ENCODE assay signal across 8 mouse cellular contexts in the genomic region with DNA sequence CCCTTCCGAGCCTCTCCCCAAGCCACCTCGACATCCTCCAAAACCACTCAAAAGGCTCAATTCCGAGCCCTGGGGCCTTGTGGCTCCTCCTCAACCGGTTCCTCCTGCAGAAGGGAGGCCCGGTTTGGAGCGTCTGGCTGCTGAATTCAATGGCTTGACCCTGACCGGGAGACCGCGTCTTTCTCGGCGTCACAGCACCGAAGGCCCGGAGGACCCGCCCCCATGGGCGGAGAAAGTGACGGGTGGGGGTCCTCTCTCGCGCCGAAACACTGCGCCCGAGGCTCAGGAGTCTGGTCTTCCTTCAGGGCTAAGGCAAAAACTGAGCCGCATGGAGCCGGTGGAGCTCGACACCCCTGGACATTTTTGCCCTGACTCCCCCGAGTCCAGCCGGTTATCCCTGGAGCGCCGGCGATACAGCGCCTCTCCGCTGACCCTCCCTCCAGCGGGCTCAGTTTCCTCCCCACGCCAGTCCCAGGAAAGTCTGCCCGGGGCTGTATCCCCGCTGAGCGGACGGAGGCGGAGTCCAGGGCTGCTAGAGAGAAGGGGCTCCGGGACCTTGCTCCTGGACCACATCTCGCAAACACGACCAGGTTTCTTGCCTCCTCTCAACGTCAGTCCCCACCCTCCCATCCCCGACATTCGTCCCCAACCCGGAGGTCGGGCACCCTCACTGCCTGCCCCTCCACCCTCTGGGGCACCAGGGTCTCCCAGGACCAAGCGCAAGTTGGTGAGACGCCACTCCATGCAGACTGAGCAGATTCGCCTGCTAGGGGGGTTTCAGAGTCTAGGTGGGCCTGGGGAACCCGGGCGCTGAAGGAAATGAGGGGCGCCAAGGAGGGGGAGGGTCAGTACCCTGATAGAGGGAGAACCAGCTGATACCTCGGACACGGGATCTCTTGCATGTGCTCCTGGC. TPM values are rescaled to one million over a fixed set of nuclear protein-coding genes. Genes with fewer than 3 reads are reported as not detected.
A peak's percentile ranks its signal among the peaks of the same experiment; 100 is the strongest.
DNase-seq lines count a peak whose midpoint lies in the region; ATAC-seq and TF ChIP-seq lines count a peak whose summit lies in the region.

No protein-coding gene starts in this region.

- no peak for ATAC-seq in embryonic facial prominence, embryonic 13.5 days (ENCODE audit: insufficient number of reproducible peaks, insufficient read depth, low FRiP score, low TSS enrichment, low read depth)
- no peak for ATAC-seq in heart, embryonic 14.5 days (ENCODE audit: insufficient number of reproducible peaks, insufficient read depth, low FRiP score, low read depth)
- ATAC-seq in kidney, postnatal 0 days (replicated peaks; ENCODE audit: low FRiP score, low read depth) = no peak
- no peak for ATAC-seq in liver, postnatal 0 days
- no peak for ATAC-seq in erythroblast, adult 5-6 weeks (replicated peaks; ENCODE audit: low FRiP score, poor library complexity, severe bottlenecking)

- 2% methylated on average over 54 of the region's 54 CpGs for WGBS in embryonic facial prominence, embryonic 13.5 days
- WGBS in heart, embryonic 14.5 days = 5% methylated on average over 54 of the region's 54 CpGs
- WGBS in kidney, postnatal 0 days = 3% methylated on average over 53 of the region's 54 CpGs
- WGBS in liver, postnatal 0 days (ENCODE audit: insufficient replicate concordance) = 5% methylated on average over 50 of the region's 54 CpGs

- H3K27ac ChIP-seq in embryonic facial prominence, embryonic 13.5 days = peak overlapping the region; percentile 77
- peak overlapping the region; percentile 79 for H3K27ac ChIP-seq in heart, embryonic 14.5 days (replicated peaks in 1 of 2; ENCODE audit: control insufficient read depth in 1 of 2, insufficient read depth in 1 of 2, low read depth in 2 of 2, low read length in 2 of 2)
- H3K27ac ChIP-seq in kidney, postnatal 0 days = peak overlapping the region; percentile 47; the same call in 1 of the 2 replicates
- H3K27ac ChIP-seq in liver, postnatal 0 days (ENCODE audit: low read depth) = no peak overlapping the region

- H3K4me1 ChIP-seq in E14TG2a.4 (replicated peaks; ENCODE audit: low read depth, low read length) = peaks cover 83% of the 10 kb centered on the region
- H3K4me1 ChIP-seq in embryonic facial prominence, embryonic 13.5 days = peaks cover 60% of the 10 kb centered on the region
- H3K4me1 ChIP-seq in heart, embryonic 14.5 days (ENCODE audit: control insufficient read depth in 2 of 2, insufficient read depth in 2 of 2, low read length in 2 of 2) = peaks cover 9 to 48% of the 10 kb centered on the region in 2 experiments
- peaks cover 25% of the 10 kb centered on the region for H3K4me1 ChIP-seq in kidney, postnatal 0 days (replicated peaks; ENCODE audit: insufficient read depth, low read length)
- H3K4me1 ChIP-seq in liver, postnatal 0 days (ENCODE audit: insufficient read depth) = peaks cover 21% of the 10 kb centered on the region

- peak overlapping the region; percentile 81 for H3K4me3 ChIP-seq in E14TG2a.4 (replicated peaks; ENCODE audit: low read length)
- peak overlapping the region; percentile 58 for H3K4me3 ChIP-seq in embryonic facial prominence, embryonic 13.5 days
- peak overlapping the region; percentile 49 to 51 for H3K4me3 ChIP-seq in heart, embryonic 14.5 days (ENCODE audit: control insufficient read depth in 1 of 2, insufficient read depth in 1 of 2, low read depth in 1 of 2, low read length in 2 of 2)
- H3K4me3 ChIP-seq in kidney, postnatal 0 days (replicated peaks; ENCODE audit: low read depth, low read length) = peak overlapping the region; percentile 48
- peak overlapping the region; percentile 41 for H3K4me3 ChIP-seq in liver, postnatal 0 days (ENCODE audit: low read depth, low read length)

- H3K4me2 ChIP-seq in embryonic facial prominence, embryonic 13.5 days = peak overlapping the region; percentile 98
- peak overlapping the region; percentile 96 for H3K4me2 ChIP-seq in heart, embryonic 14.5 days (ENCODE audit: low read length)
- peak overlapping the region; percentile 84 for H3K4me2 ChIP-seq in kidney, postnatal 0 days (ENCODE audit: low read length)
- H3K4me2 ChIP-seq in liver, postnatal 0 days (ENCODE audit: low read depth, low read length) = peak overlapping the region; percentile 68

- H3K9me3 ChIP-seq in E14TG2a.4 (ENCODE audit: low read length) = no peaks in the 10 kb centered on the region
- no peaks in the 10 kb centered on the region for H3K9me3 ChIP-seq in embryonic facial prominence, embryonic 13.5 days
- no peaks in the 10 kb centered on the region for H3K9me3 ChIP-seq in heart, embryonic 14.5 days (ENCODE audit: control insufficient read depth, low read length)
- H3K9me3 ChIP-seq in kidney, postnatal 0 days (replicated peaks; ENCODE audit: low read length) = no peaks in the 10 kb centered on the region
- no peaks in the 10 kb centered on the region for H3K9me3 ChIP-seq in liver, postnatal 0 days (ENCODE audit: low read length)

- peak; percentile 89 for DNase-seq in adrenal gland, adult 2 months
- peak; percentile 80 for DNase-seq in kidney, postnatal 0 days (ENCODE audit: low spot score)
- DNase-seq in liver, postnatal 0 days = peak; percentile 36
- DNase-seq in retina, embryonic 14.5 days (ENCODE audit: low spot score) = peak; percentile 79

- TF ChIP-seq CTCF in E14TG2a.4 (conservative IDR thresholded peaks at IDR 0.05; ENCODE audit: low read length) = no peak
- TF ChIP-seq CTCF in kidney, postnatal 0 days (IDR thresholded peaks at IDR 0.05; ENCODE audit: low read depth) = no peak
- TF ChIP-seq CTCF in liver, postnatal 0 days (IDR thresholded peaks at IDR 0.05; ENCODE audit: low read depth) = no peak

- peaks cover 60% of the 10 kb centered on the region for H3K27me3 ChIP-seq in E14TG2a.4 (ENCODE audit: insufficient read depth, low read length)
- H3K27me3 ChIP-seq in embryonic facial prominence, embryonic 13.5 days = peaks cover 32% of the 10 kb centered on the region
- no peaks in the 10 kb centered on the region for H3K27me3 ChIP-seq in heart, embryonic 14.5 days (ENCODE audit: control insufficient read depth, insufficient read depth, low read length)
- H3K27me3 ChIP-seq in kidney, postnatal 0 days (ENCODE audit: insufficient read depth, low read length) = 0 out of 2 replicates have a peak, but pooled peaks cover 5% of the 10 kb centered on the region
- peaks cover 67% of the 10 kb centered on the region for H3K27me3 ChIP-seq in liver, postnatal 0 days (ENCODE audit: insufficient read depth, low read length)

- H3K36me3 ChIP-seq in E14TG2a.4 (ENCODE audit: insufficient read depth, low read length) = no peaks in the 10 kb centered on the region
- H3K36me3 ChIP-seq in embryonic facial prominence, embryonic 13.5 days = no peaks in the 10 kb centered on the region
- H3K36me3 ChIP-seq in heart, embryonic 14.5 days (ENCODE audit: control insufficient read depth, insufficient read depth, low read length) = peaks cover 4% of the 10 kb centered on the region; the same call in 1 of the 2 replicates
- H3K36me3 ChIP-seq in kidney, postnatal 0 days (ENCODE audit: insufficient read depth, low read length) = no peaks in the 10 kb centered on the region
- H3K36me3 ChIP-seq in liver, postnatal 0 days (replicated peaks; ENCODE audit: insufficient read depth, low read length) = no peaks in the 10 kb centered on the region

- H3K9ac ChIP-seq in embryonic facial prominence, embryonic 13.5 days = peak overlapping the region; percentile 80
- H3K9ac ChIP-seq in heart, embryonic 14.5 days (ENCODE audit: low read length) = peak overlapping the region; percentile 88
- H3K9ac ChIP-seq in kidney, postnatal 0 days (ENCODE audit: low read depth, low read length) = peak overlapping the region; percentile 62
- H3K9ac ChIP-seq in liver, postnatal 0 days (replicated peaks) = peak overlapping the region; percentile 50

- TF ChIP-seq EP300 in liver, postnatal 0 days (IDR thresholded peaks at IDR 0.05; ENCODE audit: low read depth) = no peak

RNA-seq across cellular contexts. Expression of a gene that starts 2.0 kb away (rescaled TPM):
- total RNA-seq in adrenal gland, adult 2 months (2021) = 1 to 10 TPM in 1 of 2 experiments, under 1 TPM in 1; 0.75 to 2.3 TPM
- 1.8 and 2.0 TPM in 2 replicates for polyA plus RNA-seq in adrenal gland, adult 2 months (2012; rRNA removed)
- 3.1 and 3.2 TPM in 2 replicates for polyA plus RNA-seq in embryonic facial prominence, embryonic 13.5 days (2015; fragmentation: Nextera tagmentation; extraction: Ambion mirVana)
- polyA plus RNA-seq in heart, embryonic 14.5 days (2014; fragmentation: Nextera tagmentation; extraction: Ambion mirVana) = 8.4 and 8.5 TPM in 2 replicates
- 1.2 and 1.3 TPM in 2 replicates for polyA plus RNA-seq in kidney, postnatal 0 days (2015; fragmentation: Nextera tagmentation; extraction: Ambion mirVana)
- polyA plus RNA-seq in liver, postnatal 0 days (2015; fragmentation: Nextera tagmentation; extraction: Ambion mirVana) = not detected in 2 replicates
- not detected in 2 replicates for total RNA-seq in erythroblast, adult 5-6 weeks (2015; ENCODE audit: low replicate concordance)
- total RNA-seq in erythroblast, adult 5-6 weeks (2017; ENCODE audit: low replicate concordance) = not detected in 2 replicates

RNA-seq across cellular contexts. Expression of a gene that starts 2.5 kb away (rescaled TPM):
- total RNA-seq in adrenal gland, adult 2 months (2021) = 10 to 100 TPM; 31.2 to 46.4 TPM
- 17.6 and 21.1 TPM in 2 replicates for polyA plus RNA-seq in adrenal gland, adult 2 months (2012; rRNA removed)
- polyA plus RNA-seq in embryonic facial prominence, embryonic 13.5 days (2015; fragmentation: Nextera tagmentation; extraction: Ambion mirVana) = 8.8 and 9.3 TPM in 2 replicates
- polyA plus RNA-seq in heart, embryonic 14.5 days (2014; fragmentation: Nextera tagmentation; extraction: Ambion mirVana) = 5.6 and 6.7 TPM in 2 replicates
- 4.9 and 5.2 TPM in 2 replicates for polyA plus RNA-seq in kidney, postnatal 0 days (2015; fragmentation: Nextera tagmentation; extraction: Ambion mirVana)
- 0.45 and 0.54 TPM in 2 replicates for polyA plus RNA-seq in liver, postnatal 0 days (2015; fragmentation: Nextera tagmentation; extraction: Ambion mirVana)
- not detected in 2 replicates for total RNA-seq in erythroblast, adult 5-6 weeks (2015; ENCODE audit: low replicate concordance)
- not detected in 2 replicates for total RNA-seq in erythroblast, adult 5-6 weeks (2017; ENCODE audit: low replicate concordance)

RNA-seq across cellular contexts. Expression of a gene that starts 4.4 kb away (rescaled TPM):
- total RNA-seq in adrenal gland, adult 2 months (2021) = 10 to 100 TPM; 32.5 to 38.5 TPM
- 19.9 and 21.4 TPM in 2 replicates for polyA plus RNA-seq in adrenal gland, adult 2 months (2012; rRNA removed)
- 53.7 and 56.7 TPM in 2 replicates for polyA plus RNA-seq in embryonic facial prominence, embryonic 13.5 days (2015; fragmentation: Nextera tagmentation; extraction: Ambion mirVana)
- polyA plus RNA-seq in heart, embryonic 14.5 days (2014; fragmentation: Nextera tagmentation; extraction: Ambion mirVana) = 25.5 and 28.7 TPM in 2 replicates
- polyA plus RNA-seq in kidney, postnatal 0 days (2015; fragmentation: Nextera tagmentation; extraction: Ambion mirVana) = 26.0 and 28.2 TPM in 2 replicates
- polyA plus RNA-seq in liver, postnatal 0 days (2015; fragmentation: Nextera tagmentation; extraction: Ambion mirVana) = 12.9 and 14.7 TPM in 2 replicates
- total RNA-seq in erythroblast, adult 5-6 weeks (2015; ENCODE audit: low replicate concordance) = 7.3 and 17.7 TPM in 2 replicates
- 3.9 and 16.5 TPM in 2 replicates for total RNA-seq in erythroblast, adult 5-6 weeks (2017; ENCODE audit: low replicate concordance)

RNA-seq across cellular contexts. Expression of a gene that starts 21.6 kb away (rescaled TPM):
- not detected for total RNA-seq in adrenal gland, adult 2 months (2021)
- not detected in 2 replicates for polyA plus RNA-seq in adrenal gland, adult 2 months (2012; rRNA removed)
- polyA plus RNA-seq in embryonic facial prominence, embryonic 13.5 days (2015; fragmentation: Nextera tagmentation; extraction: Ambion mirVana) = 1.3 and 1.5 TPM in 2 replicates
- polyA plus RNA-seq in heart, embryonic 14.5 days (2014; fragmentation: Nextera tagmentation; extraction: Ambion mirVana) = 0.68 and 0.81 TPM in 2 replicates
- polyA plus RNA-seq in kidney, postnatal 0 days (2015; fragmentation: Nextera tagmentation; extraction: Ambion mirVana) = not detected in 2 replicates
- not detected in 2 replicates for polyA plus RNA-seq in liver, postnatal 0 days (2015; fragmentation: Nextera tagmentation; extraction: Ambion mirVana)
- total RNA-seq in erythroblast, adult 5-6 weeks (2015; ENCODE audit: low replicate concordance) = not detected in 2 replicates
- not detected in 2 replicates for total RNA-seq in erythroblast, adult 5-6 weeks (2017; ENCODE audit: low replicate concordance)

RNA-seq across cellular contexts. Expression of a gene that starts 31.3 kb away (rescaled TPM):
- total RNA-seq in adrenal gland, adult 2 months (2021) = 10 to 100 TPM; 69.2 to 85.3 TPM
- polyA plus RNA-seq in adrenal gland, adult 2 months (2012; rRNA removed) = 1.3 and 2.3 TPM in 2 replicates
- polyA plus RNA-seq in embryonic facial prominence, embryonic 13.5 days (2015; fragmentation: Nextera tagmentation; extraction: Ambion mirVana) = 148 and 157 TPM in 2 replicates
- polyA plus RNA-seq in heart, embryonic 14.5 days (2014; fragmentation: Nextera tagmentation; extraction: Ambion mirVana) = 90.0 and 91.7 TPM in 2 replicates
- 100 and 111 TPM in 2 replicates for polyA plus RNA-seq in kidney, postnatal 0 days (2015; fragmentation: Nextera tagmentation; extraction: Ambion mirVana)
- polyA plus RNA-seq in liver, postnatal 0 days (2015; fragmentation: Nextera tagmentation; extraction: Ambion mirVana) = 54.6 and 56.5 TPM in 2 replicates
- 25.3 and 30.4 TPM in 2 replicates for total RNA-seq in erythroblast, adult 5-6 weeks (2015; ENCODE audit: low replicate concordance)
- 16.4 and 18.5 TPM in 2 replicates for total RNA-seq in erythroblast, adult 5-6 weeks (2017; ENCODE audit: low replicate concordance)

Comparison
In these comparisons a context has a peak if more than half of its experiments do, and no peak if none do; other contexts are left out.
1. DNase-seq: peak in every context shown above with its lines; median percentile 89 in adrenal gland, adult 2 months; 80 in kidney, postnatal 0 days; 79 in retina, embryonic 14.5 days; 36 in liver, postnatal 0 days.